Mouse (Mus musculus) layer of hippocampus, adult 9-10 months (tissue): ENCODE results near the gene Gm29609.
"Not testable (repeated sequence)": the region's sequence is repeated elsewhere in the genome, so short reads cannot be mapped to it uniquely, and the experiment has no call there.

Experiments
- DNase-seq: peaks from one replicate; pipeline ENCODE4 v3.0.0; 2022; ENCODE audit warnings: low spot score

Gm29609 gene

DNA sequence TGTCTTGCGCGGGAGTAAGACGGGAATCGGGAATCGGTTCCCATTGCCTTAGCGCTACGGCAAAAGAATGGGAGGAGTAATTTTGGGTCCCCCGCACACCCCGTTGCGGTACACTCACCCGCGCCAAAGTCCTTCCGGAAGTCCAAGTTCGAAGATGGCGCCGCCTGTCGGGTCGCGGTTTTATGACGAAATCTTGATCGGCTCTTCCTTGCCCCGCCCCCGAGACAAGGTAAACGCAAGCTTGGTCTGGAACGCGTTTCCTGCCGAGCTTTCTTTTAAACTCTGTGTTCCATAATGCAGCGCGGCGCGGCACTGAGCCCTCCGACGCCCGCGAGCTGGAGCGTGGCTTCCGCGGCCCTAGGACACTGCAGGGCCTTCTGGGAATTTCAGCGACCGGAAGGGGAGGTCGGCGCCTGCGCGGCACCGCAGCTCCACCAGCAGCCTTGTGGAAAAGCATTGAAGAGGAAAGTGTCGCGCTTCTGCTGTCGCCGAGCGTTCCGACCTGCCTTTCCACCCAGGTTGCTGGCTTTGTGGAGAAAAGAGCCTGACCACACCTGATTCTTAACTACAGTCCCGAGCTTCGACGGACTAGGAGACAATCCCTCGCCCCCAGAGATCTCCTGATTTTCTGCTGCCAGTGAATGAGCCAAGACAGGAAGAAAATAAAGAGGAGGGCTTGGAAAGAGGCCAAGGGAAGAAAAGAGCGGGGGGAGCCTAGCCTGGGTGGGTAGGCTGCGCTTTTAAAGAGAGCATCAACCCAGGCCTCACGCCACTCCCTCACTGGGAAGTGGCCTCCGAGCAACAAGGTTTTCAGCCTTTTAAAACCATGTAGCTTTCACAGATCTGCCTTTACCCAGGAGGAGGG lies at the start of gene Gm29609, which contains the start of gene Gtf3c2:
TSS of gene Gm29609 (minus strand) at position 146 of the 865 bp plus-strand sequence.
TSS of gene Gtf3c2 (minus strand) at position 379 of the 865 bp plus-strand sequence.
- DNase-seq, result peak; percentile 92

DNA sequence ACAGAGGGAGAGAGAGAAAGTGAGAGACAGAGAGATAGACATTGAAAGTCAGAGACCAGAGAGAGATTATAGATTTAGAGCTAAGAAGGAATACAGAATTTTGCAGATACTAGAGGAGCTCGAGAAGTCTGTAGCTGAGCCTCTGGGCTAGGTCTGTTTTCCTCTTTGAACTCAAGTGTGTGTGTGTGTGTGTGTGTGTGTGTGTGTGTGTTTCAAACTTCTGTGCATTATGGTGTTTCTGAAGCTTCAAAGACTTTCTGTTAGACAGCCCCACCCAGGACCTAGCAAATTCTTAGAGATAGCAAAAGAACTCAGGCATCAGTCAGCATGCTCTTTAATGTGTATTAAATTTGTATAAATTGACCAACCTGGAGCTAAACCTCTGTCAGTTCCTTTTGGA lies 46.9 kb upstream of the Gm29609 start:
- DNase-seq, result no peak

DNA sequence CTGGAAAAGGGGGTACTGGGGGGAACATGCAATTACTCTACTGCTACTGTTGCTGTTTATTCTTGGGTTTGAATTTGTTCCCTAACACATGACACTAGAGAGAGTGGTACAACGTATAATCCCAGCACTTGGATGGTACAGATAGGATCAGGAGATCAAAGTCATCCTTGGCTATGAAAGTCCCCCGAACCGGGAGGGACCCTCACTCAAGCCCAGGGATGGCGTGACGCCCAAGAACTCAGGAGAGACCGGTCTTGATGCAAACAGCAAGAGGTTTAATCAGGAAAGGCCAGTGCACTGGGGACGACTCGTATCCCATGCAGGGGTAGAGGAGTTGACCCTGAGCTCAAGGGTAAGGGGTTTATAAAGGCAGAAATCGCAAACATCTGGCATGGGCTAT lies 43.0 kb upstream of the Gm29609 start:
- DNase-seq, result no peak

DNA sequence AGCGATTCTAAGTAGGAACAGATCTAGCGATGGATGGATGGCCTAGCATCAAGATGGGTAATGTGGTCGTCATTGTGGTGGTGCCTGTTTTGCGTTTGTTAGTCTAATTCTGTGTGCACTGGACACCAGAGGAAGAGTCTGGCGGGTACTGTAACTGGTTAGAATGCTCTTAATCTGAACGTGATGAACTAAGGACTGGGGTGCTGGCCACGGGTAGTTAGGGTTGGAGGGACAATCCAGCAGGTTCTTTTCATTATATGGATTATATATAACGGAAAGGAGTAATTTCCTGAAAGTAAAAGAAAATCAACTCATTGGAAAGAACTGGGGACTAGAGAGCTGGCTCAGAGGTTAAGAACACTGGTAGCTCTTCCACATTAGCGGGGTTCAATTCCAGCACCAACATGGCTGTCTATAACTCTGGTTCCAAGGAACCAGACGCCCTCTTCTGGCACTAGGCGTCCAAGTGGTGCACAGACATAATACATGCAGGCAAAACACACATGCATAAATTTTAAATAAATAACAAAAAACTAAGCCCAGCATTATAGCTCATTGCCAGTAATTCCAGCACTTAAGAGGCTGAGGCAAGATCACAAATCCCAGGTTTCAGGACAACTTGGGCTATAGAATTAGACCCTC lies 41.7 kb upstream of the Gm29609 start:
- no peak for DNase-seq

DNA sequence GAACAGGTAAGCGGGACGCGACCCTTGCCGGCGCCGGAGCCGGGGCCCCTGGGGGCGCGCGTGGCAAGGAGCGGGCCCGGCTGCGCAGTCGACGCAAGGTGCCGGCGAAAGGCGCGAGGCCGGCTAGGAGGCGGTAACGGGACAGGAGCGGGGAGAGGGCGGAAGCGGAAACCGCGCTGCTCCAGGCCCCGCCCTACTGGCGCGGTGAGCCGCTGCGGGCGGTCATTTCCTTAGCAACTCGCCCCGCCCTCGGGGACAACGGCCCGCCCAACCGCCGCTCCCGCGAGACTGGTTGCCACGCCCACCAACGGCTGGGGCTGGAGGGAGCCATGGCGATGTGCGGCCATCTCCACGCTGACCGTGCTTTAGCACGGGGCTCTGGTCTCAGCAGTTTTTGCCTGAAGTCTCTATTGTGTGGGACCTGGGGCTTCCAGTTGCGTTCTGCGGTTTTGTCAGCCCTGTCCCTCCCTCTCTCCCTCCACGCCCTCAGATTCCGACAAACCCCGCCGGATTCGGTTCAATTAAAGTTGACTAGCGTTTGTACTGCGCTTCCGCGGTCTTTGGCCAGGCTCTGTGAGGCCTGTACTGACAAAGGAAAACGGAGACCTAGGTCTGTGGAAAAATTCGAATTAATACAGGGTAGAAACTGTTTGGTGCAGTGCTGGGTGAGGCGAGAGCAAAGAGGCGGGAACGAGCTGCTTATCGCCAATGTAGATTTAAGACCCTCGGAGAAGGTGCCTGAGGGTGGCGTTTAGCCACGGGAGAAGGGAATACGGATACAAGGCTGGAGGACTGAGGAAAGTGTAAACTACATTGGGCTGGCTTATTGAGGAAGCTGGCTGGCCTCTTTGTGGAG lies 41.0 kb upstream of the Gm29609 start, which contains the start of gene Ppm1g:
TSS of gene Ppm1g (minus strand) at position 240 of the 856 bp plus-strand sequence.
- peak; percentile 79 for DNase-seq

DNA sequence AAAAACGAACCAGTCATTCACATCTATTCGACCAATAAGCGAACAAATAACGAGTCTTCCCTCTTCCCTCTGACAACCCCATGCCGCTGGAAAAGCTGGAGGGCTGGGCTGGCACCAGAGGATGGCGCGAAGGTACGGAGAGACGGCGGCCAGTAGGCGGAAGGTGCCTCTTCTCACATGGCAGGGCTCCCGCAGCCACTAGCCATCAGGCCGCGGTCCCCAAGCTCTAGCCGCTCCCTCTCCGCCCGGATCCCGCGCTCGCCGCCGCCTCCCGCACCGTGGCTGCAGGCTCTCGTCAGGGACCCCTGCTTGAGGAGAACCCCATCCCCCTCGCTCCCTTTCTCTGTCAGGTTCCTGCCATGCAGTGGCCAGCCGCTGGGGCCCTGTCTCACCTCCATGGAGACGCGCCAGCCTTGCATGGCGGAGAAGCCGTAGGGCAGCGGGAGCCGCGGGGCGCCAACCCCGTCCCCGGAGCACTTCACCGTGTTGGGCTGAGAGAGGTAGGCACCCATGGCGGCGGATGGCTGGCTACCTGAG lies 40.3 kb upstream of the Gm29609 start:
- DNase-seq, result no peak

DNA sequence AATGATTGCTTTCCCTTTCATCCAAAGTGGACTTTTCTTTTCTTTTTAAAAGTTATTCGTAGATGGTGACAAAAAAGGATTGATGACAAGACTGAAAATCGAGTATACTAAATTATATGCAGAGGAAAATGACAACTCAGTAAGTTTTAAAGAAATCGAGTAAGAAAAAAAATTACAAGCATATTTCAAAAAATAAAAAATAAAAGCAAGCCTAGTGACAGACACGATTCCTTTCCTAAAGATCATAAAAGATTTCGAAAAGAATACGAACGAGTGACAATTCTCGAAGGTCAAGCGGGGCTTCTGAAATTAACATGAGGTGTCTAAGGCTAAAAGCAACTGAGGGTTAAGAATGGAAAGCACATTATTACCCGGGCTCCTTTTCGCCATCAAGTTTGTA lies 39.8 kb upstream of the Gm29609 start:
- DNase-seq, result no peak

DNA sequence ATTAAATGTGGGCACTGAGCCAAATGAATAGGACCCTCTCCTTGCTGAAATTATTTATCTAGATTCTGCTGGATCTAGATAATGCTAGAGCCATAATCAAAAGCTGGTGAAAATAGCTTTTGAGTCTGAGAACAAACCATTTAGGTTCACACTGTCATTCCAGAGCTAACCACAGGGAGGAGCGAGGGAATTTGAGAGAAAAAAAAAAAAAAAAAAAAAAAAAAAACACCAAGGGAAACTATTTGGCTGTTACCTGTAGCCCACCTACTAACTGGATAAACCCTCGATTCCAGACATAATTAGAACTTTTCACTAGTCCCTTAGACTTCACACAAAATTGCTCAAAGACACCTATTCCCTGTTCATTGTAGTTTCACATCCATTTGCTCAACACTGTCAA lies 39.4 kb upstream of the Gm29609 start:
- DNase-seq, result no peak

DNA sequence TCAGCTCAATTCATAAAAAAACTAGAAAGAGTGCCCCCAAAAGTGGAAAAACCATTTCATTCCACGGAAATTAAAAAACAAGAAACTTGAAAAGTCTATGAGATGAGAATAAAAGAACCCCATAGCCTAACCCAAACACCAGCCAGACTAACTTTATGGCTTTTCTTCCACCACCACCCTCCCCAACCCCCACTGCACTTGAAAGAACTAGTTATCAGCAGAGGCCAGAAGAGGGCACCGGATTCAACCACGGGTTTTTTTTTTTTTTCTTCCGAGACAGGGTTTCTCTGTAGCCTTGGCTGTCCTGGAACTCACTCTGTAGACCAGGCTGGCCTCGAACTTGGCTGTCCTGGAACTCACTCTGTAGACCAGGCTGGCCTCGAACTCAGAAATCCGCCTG lies 38.6 kb upstream of the Gm29609 start:
- no peak for DNase-seq

DNA sequence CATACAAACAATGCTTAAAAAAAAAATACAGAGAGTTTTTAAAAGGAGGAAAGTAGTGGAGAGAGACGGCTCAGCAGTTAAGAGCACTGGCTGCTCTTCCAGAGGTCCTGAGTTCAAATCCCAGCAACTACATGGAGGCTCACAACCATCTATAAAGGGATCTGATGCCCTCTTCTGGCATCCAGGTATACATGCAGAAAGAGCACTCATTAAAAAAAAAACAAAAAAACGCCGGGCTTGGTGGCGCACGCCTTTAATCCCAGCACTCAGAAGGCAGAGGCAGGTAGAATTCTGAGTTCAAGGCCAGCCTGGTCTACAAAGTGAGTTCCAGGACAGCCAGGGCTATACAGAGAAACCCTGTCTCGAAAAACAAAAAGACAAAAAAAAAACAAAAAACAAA lies 36.8 kb upstream of the Gm29609 start:
- DNase-seq, result not testable (repeated sequence)

DNA sequence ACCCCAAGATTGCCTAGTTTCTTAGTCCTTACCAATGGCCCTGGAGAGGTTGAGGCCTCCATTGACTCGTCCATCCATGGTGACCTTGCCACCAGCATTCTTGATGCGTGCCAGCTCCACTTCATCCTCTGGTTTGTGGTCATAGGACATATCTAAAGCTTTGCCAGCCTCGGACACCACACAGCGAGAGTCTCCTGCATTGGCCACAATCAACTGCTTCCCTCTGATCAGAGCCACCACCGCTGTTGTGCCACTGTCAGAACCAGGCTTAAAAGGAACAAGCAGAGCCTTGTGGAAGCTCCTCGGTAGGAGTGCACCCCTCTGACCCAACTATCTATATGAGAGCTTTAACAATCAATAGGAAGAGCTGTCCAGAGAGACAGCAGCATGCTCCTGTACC lies 24.7 kb upstream of the Gm29609 start:
- no peak for DNase-seq

DNA sequence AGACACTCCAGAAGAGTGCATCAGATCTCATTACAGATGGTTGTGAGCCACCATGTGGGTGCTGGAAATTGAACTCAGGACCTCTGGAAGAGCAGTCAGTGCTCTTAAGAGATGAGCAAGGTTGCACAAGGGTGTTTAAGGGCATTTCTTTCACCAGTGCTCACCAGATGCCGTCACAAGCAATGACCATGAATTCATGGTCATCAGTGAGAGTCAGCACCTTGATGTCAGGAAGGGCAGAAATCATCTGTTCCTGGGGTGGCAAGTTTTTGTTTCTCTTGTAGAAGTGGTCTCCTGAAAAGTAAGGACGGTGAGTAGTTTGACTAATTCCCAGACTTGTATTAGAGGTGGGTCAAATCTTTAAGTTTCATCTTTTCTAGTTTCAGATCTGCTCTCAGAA lies 24.2 kb upstream of the Gm29609 start:
- no peak for DNase-seq

DNA sequence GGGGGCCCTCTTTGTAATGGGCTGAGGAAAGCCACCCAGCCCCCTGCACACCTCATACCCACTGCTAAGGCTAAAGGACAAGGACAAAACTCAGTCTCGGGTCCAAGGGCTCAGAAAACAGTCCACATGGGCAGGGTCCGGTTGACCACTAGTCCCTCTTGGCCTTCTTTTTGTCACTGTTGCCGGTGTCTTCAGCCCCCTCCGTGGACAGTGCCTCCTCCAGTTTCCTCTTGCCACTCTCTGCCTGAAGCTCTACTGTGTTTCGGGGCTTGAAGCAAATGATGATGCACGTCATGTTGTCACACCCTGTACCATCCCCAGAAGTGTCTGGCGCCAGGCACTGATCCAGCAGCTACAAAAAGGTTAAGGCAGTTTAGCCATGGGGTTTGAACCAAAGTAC lies 23.2 kb upstream of the Gm29609 start:
- no peak for DNase-seq

DNA sequence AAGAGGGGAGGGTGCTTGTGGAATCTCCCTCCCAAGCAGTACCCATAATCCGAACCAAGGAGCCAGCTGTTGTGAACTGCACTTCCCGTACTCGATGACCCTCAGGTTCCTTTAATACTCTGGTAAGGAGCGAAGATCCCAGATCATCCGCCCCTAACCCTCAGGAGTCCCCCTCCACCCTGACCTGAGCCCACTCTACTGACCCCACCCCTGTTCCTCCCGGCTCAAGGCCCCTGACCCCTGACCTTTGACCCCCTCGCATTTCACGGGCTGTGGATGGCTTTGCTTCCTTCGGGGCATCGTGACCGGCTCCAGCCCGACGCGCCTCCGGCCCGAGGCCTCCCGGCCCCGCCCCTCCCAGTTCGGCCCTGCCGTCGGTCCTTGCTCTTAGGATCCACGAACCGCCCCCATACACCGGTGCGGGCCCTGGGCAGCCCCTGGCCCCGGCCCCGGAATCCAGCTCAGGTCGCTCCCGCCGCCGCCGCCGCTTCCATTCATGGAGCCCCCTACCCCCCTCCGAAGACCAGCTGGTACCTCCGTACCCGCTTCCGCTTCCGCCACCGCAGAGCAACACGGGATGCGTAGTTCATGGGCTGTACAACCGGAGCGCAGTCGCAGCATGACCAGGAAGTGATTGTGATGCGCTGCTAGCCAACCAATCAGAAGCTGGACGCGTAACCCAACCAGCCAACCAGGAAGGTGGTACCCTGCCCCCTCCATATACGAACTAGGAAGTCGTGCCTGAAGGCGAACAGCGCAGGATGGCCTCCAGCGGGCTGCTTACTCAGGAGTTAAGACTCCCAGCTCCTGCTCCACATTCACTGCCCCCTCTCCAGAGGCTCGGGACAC lies 22.3 kb upstream of the Gm29609 start, which contains the start of gene Zfp513:
TSS of gene Zfp513 (minus strand) at position 562 of the 849 bp plus-strand sequence.
- DNase-seq, result peak; percentile 94

DNA sequence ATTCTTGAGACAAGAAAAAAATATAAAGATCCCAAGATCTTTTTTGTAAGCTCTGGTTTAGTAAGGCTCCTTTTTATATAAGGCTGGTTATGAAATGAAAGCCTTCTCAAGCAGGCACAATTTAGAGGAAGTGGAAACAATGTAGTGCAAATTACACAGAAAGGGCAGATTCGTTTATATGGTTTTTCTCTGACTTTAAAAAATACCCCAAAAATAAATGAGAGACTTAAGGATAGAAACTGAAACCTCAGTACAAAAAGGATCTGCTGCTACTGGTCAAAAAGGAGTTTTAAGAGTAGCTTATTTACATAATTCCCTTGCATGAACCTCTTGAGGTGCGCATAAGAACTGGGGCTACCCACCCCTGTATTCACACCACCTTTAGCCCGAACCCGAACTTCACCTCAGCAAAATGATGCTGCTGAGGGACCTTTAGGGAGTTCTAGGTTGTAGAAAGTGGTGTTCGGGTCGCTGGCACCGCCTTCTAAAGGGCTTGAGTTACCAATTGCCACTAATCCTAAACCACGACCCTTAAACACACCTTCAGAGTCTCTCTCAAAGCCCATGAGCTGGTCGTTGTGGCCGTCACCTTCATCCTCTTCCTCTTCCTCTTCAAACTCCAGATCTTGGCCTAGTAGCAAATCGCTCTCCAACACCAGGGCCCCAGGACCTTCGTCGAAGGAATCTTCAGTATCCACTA lies 21.5 kb upstream of the Gm29609 start:
- DNase-seq, result no peak

DNA sequence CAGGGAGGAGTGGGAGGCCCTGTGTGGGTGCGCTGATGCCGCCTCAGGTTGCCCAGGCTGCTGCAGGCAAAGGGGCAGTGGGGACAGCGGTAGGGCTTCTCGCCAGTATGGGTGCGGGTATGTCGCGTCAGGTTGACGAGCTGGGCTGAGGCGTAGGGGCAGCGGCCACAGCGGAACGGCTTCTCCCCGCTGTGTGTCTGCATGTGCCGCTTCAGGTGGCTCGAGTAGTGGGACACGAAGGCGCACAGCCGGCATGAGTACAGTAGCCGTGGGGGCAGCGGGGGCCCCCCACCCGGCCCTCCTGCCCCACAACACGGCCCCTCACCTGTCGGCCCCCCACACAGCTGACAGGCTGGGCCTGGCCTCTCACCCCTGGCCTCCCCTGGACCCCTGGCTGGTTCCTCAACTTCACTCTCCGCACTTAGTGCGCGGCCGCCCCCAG lies 20.6 kb upstream of the Gm29609 start:
- no peak for DNase-seq

DNA sequence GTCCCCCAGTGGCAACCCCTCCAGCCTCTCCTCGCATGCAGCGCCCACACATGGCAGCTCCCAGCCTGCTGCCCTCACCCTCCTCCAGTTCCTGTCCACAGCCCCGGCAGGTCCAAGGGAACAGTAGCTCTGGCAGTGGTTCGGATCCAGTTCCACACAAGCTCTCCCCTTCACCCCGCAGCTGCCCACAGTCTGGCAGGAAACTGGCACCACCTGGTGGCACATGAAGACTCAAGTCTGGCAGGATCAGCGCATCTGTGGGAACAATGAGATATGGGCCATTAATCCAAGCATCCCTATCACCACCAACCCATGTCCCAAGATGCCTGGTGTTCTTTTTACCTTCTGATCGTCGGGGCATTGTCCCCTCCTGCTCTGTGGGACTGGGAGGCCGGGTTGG lies 20.2 kb upstream of the Gm29609 start:
- DNase-seq, result no peak

DNA sequence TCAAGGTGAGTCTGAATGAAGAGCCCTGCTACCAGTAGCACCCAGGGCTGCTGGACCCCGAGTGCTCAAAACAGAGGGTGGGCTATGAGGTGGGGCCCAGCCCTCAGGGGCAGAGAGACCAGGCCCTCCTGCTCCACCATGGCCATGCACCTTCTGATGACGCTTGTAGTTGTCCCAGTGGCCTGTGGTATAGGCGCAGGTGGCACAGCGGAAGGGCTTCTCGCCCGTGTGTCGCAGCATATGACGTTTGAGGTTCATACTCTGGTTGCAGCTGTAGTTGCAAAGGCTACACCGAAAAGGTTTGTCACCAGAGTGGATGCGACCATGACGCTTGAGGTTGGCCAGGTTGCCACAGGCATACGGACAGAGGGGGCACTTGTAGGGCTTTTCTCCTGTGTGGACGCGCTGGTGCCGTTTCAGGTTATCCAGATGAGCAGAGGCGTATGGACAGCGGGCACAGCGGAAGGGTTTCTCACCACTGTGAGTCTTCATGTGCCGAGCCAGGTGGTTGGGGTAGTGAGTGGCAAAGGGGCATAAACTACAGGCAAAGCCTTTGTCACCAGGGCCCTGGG lies 19.7 kb upstream of the Gm29609 start:
- no peak for DNase-seq

DNA sequence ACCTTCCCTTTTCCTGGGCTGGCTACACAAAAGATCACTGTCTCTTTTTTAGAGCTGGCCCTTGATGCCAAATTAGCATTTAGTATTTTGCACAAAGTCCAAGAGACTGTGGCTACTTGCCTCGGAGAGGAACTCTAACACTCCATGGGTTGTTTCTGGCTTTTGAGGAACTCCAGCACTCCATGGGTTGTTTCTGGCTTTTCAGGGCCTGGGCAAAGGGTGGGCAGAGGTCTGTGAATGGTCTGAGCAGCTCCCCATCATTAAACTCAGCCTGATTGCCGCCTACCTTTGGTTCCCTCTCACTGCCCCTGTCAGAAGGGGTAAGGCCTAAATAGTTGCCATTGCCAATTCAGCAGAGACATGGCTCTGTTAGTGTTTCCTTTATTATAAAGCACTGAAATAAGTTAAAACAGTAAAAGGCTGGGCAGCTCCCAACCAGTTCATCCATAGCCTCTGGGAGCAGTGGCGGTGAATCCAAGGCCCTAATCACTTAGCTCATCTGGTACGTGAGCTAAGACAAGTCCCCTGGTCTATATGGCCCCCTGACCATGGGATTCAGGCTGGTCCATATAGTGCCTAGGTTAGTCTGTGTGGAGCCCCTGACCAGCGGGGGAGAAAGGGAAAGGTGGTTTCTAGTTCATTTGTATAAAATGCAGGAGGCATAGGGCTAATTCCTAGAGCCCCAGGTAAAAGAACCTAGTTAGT lies 19.1 kb upstream of the Gm29609 start:
- DNase-seq, result no peak
